Mouse (Mus musculus): ENCODE data around the gene Hes2. TPM values are rescaled to one million over a fixed set of nuclear protein-coding genes. Genes with fewer than 3 reads are reported as not detected.
A peak's percentile ranks its signal among the peaks of the same experiment; 100 is the strongest.

The Hes2 gene
- total RNA-seq, 2 experiments from 2014 or later, result not detected

DNA sequence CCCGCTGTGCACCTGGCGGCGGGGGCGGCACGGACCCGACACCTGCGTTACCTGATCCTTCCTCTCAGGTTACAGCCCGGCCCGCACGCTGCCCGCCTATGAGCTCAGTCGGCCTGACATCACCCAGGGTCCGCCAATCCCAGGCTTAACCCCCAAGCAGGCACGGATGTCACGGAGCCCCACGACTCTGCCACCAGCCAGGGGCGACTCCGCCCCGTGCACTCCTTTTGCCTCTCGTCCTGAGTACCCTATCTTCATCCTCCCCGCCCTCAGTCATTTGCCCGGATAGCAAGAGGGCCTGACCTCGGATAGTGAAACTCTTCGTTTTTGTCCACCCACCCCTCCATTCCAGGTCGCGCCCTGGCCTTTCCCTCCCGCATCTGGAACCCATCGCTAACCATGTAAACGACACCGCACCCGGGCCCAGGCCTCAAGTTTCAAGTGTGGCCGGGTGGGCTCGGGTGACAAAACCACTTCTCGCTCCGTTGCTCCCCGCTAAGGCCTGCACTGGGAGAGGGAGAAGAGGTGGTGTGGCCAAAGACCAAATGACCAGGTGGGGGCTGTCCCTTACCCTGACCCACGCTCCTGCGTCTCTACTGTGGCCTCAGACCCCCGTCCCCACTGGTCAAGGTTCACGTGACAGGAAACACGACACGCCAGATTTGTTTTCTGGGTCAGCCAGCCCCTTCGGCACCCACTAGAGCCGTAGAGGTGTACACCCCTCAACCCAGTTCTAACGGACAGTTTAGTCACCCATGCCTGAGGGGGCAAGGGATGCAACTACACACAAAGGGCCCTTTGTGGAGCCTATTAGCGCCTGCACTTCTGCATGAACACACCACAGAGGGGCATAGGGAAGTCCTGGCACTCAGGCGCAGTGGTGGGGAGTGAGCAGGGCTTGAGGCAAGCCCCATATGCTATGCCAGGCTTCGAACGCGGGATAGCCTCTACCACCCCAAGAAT lies 26.6 kb upstream of the Hes2 start:
- DNase-seq (ENCODE audit: low spot score in 2 of 2), result no peak

- DNase-seq (ENCODE audit: low spot score in 2 of 2), result no peak
These were observed 25.9 kb upstream of the Hes2 start for GRCm38 (mm10) chr4:152132772-152133169.

- no peak for DNase-seq (ENCODE audit: low spot score in 2 of 2)
These were observed 25.5 kb upstream of the Hes2 start for GRCm38 (mm10) chr4:152133213-152133612.

GRCm38 (mm10) chr4:152134507-152134906 lies 24.2 kb upstream of the Hes2 start:
- no peak for DNase-seq (ENCODE audit: low spot score in 2 of 2)

DNA sequence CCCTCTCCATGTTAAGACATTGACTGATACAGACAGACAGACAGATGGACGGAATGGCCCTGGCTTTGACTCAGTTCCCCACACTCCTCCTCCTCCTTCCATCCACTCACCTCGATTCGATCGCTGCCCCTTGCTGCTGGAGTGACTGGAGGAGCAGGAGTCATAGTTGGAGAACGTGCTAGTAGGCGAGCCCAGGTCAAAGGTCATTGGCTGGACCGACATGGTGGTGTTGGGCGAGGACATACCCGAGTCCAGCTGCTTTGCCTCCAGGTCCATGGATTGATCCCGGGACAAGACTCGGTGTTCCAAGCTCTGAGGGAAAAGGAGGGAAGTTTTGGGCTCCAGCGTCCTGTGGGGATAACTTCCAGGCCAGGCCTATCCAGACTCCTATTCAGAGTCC lies 23.3 kb upstream of the Hes2 start:
- no peak for DNase-seq (ENCODE audit: low spot score in 2 of 2)

- DNase-seq (ENCODE audit: low spot score in 2 of 2), result no peak
These were observed 22.4 kb upstream of the Hes2 start for GRCm38 (mm10) chr4:152136112-152136875.

DNA sequence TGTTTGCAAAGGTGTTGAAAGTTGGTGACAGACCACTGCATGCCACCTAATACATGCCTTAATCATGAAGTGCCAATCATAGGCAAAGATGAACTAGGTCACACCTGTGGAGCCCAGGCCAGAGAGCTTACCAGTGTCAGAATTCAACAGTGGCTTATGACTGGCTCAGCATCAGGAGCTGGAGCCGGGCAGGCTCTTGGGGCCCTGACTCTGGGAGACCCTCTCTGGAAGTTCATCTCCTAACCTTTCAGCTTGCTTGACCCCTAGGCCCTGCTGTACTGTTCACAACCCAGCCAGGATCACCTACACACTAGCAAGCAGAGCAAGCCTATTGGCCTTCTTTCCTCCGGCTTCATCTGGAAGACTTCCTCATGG lies 21.8 kb upstream of the Hes2 start:
- DNase-seq (ENCODE audit: low spot score in 2 of 2), result no peak

DNA sequence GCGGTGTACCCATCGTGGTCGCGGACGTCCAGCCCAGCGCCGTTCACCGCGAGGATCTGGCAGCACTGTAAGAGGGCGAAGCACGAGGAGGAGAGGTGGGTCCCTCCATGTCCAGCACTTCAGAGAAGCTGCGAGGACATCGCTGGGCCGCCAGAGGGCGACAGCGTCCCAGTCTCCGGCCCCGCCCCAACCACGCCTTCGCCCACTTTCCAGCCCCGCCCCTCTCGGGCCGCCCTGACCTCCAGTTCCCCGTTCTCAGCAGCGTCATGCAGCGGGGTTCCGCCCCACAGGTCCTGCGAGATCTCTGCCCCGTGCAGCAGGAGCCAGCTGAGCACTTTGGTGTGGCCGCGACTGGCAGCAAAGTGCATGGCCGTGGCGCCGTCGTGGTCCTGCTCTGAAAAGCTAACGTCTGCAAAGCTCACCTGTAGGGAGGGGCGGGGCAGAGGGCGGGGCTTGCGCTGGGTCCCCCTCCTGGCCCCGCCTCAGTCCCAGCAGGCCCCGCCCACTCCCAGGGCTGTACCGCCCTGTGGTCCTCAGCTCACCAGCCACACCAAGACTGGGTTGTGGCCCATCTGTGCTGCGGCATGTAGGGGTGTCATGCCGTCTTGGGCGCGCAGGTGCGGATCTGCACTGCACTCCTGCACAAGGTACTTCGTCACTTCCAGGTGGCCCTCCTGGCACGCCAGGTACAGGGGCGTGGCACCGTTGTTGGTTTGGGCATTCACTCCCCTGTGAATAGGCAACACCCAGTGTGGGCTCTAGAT lies 20.0 kb upstream of the Hes2 start:
- DNase-seq (ENCODE audit: low spot score in 2 of 2), result peak; percentile 77 to 89

- DNase-seq (ENCODE audit: low spot score in 2 of 2), result no peak
These were observed 18.2 kb upstream of the Hes2 start for GRCm38 (mm10) chr4:152140441-152140840.

DNA sequence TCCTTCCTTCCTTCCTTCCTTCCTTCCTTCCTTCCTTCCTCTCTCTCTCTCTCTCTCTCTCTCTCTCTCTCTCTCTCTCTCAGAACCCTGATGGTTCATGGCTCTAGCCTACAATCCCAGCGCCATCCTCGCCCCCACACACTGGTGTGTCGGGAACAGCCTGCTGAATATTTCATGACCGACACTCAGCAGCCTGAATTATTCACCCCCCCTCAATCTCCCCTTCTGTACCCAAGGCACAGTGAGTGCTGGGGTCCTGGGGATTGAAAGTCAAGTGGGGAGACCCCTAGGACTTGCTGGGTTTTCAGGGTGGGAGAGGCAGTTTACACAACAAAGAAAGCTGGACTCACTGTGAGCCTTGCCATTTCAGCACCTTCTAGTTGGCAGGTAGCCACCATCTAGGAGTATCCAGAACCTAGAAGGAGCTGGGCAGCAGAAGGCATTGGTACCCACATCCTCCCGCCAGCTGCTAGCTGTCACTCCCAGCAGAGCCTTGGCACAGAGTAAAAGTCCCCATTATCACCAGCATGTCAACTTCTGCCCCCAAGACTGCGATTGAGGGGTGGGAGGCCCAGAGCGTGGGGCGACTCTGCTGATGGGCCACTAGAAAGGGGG lies 17.0 kb upstream of the Hes2 start:
- DNase-seq (ENCODE audit: low spot score in 2 of 2), result no peak

DNA sequence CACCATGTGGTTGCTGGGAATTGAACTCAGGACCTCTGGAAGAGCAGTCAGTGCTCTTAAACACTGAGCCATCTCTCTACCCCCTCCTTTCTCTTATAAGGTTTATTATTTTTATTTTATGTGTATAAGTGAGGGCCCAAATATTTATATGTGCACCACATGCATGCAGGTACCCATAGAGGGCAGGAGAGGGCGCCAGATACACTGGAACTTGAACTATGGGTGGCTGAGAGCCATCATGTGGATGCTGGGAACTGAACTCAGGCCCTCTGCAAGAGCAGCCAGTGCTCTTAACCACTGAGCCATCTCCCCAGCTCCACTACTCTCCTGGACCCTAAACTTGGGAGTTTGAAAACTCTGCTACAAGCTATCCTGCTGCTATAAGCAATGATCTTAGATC lies 15.0 kb upstream of the Hes2 start:
- DNase-seq (ENCODE audit: low spot score in 2 of 2), result no peak

GRCm38 (mm10) chr4:152145473-152145872 lies 13.2 kb upstream of the Hes2 start:
- no peak for DNase-seq (ENCODE audit: low spot score in 2 of 2)

- DNase-seq (ENCODE audit: low spot score in 2 of 2), result no peak
These were observed 12.4 kb upstream of the Hes2 start for GRCm38 (mm10) chr4:152146033-152146827.

GRCm38 (mm10) chr4:152150546-152150945 lies 8.1 kb upstream of the Hes2 start:
- DNase-seq (ENCODE audit: low spot score in 2 of 2), result no peak

DNA sequence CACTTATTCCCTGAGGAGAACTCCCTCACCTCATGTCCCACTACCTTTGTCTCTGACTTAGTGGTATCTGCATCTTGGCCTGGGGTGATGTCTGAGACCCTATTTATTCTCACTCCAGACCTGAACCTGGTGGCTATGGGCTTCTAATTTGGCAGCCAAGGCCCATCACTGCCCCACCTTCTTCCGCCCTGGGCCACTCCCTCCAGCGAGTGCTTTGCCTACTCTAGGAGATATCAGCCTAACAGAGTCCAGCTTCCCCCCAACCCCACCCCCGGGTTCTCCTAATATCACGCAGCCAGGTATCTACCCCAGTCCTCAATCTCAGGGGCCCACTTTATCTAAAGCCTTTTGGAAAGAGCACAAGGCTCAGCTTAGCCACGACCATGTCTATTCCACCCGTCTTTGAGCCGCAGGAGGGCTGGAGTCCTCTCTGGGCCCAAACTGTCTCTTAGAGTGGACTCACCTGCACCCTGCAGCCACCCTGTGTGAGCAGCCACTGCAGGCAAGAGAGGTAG lies 7.2 kb upstream of the Hes2 start:
- no peak for DNase-seq (ENCODE audit: low spot score in 2 of 2)

DNA sequence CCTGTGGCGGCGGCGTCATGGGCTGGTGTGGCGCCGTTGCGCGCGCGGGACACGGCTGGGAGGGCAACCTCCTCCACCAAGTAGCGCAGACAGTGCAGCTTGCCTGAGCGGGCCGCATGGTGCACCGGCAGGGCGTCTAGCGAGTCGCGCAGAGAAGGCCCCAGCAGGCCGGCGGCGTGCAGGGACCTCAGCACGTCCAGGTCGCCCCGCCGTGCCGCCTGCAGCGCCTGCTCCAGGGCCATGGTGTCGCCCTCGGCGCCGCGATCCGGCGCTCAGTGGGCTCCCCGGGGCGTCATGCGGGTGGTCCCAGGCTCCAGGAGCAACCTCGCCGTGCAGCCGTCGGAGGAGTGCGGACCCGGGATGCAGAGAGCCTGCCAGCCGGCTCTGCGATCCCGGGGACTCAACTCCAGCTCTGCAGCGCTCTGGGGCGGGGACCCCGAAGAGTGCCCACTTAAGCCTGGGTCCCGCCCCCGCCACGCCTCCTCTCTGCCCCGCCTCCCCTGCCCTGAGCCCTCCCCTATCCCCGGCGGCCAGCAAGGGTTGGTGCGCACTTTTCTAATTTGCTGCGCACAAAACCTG lies 6.6 kb upstream of the Hes2 start, which contains the start of gene Espn:
Gene Espn (minus strand): TSS at position 406 of the 579 bp plus-strand sequence.
- DNase-seq (ENCODE audit: low spot score in 2 of 2), result peak in 1 of 2 experiments; percentile 48

DNA sequence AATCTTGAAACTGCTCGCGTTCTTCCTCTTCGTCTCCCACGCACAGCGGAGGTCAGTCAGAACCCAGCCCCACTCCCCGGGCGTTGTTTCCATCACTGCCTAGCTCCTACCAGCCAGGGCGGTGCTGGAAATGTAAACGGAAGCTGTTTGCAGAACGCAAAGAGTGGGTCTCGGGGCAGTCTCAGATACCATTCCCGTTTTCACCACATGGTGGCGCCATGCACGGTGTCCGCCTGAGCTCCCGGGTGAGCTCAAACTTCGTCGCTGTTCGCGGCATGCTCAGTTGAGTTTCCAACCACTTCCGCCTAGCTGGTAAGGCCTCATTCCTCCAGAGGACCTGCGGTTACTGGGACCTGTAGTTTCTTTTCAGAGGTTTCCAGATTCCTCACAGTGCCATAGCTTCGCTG lies 4.9 kb upstream of the Hes2 start:
- DNase-seq (ENCODE audit: low spot score in 2 of 2), result peak; percentile 75 to 84

- no peak for DNase-seq (ENCODE audit: low spot score in 2 of 2)
These were observed 3.6 kb upstream of the Hes2 start for GRCm38 (mm10) chr4:152155019-152155418.

DNA sequence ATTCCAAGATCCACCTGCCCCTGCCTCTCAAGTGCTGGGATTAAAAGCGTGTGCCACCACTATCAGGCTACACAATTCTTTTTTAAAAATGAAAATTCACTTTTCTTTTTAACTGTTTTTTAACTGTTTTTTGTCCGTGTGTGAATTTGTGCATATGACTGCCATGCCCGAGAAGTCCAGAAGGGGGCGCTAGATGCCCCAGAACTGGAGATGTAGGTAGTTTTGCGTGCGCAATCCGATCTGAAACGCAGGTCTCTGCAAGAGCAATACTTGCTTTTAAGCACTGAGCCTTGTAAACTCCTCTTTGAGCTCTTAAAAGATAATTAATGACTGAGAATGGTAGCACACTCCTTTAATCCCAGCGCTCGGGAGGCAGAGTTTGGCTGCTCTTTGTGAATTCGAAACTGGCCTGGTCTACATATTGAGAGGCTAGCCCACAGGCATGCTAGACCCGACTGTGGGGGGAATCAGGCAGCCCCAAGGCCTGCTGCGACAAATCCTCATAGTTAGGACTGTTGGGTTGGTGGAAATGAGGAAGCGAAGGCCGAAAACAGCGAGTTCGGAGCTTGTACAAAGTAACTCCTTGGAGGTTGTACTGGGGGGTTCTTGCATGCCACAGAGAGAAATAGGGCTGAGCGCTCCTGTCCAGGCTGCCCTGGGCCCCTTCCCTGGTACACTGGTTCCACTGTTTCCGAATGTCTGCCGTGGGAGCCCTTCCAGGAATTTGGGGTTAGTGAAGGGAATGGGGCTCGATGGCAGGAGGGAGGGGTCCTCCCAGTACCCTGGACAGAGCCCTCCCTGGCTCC lies 685 bp upstream of the Hes2 start:
- no peak for DNase-seq (ENCODE audit: low spot score in 2 of 2)

Data from gastrocnemius, postnatal 4 days (tissue).